Mouse (Mus musculus) thymus, adult 2 months (tissue): ENCODE data around the gene Sertad4. TPM values are rescaled to one million over a fixed set of nuclear protein-coding genes. Genes with fewer than 3 reads are reported as not detected.

Experiments
- DNase-seq: peaks from one replicate; pipeline ENCODE4 v3.0.0; 2021
- H3K27ac ChIP-seq: fragments of 200-500 bp; 2 replicates; pipeline ENCODE4 v1.5.1; 2012; ENCODE audit warnings: low read length, control low read depth; ENCODE audit not compliant: control insufficient read depth, insufficient read depth
- H3K27me3 ChIP-seq: fragments of 200-500 bp; 2 replicates; pipeline ENCODE4 v1.6.1; 2012; ENCODE audit warnings: mild to moderate bottlenecking, low read length, moderate library complexity, mixed read lengths; ENCODE audit not compliant: control insufficient read depth, insufficient read depth
- H3K36me3 ChIP-seq: fragments of 200-500 bp; 2 replicates; pipeline ENCODE4 v1.6.1; 2012; ENCODE audit warnings: mild to moderate bottlenecking, low read length, moderate library complexity; ENCODE audit not compliant: control insufficient read depth, insufficient read depth
- H3K4me1 ChIP-seq: fragments of 200-500 bp; replicated peaks from 2 replicates; pipeline ENCODE4 v1.6.1; 2012; ENCODE audit warnings: low read length; ENCODE audit not compliant: control insufficient read depth, insufficient read depth
- H3K4me3 ChIP-seq: fragments of 200-500 bp; 2 replicates; pipeline ENCODE4 v1.5.1; 2012; ENCODE audit warnings: mild to moderate bottlenecking, low read length, control low read depth, moderate library complexity; ENCODE audit not compliant: control insufficient read depth, insufficient read depth
- CTCF ChIP-seq: fragments of 200-500 bp; IDR thresholded peaks from 2 replicates; pipeline ENCODE4 v1.5.1; 2012; ENCODE audit warnings: mild to moderate bottlenecking, control low read depth, low read length, moderate library complexity, borderline replicate concordance; ENCODE audit not compliant: control insufficient read depth, poor library complexity, insufficient read depth; ENCODE audit errors: extremely low read depth
- POLR2A ChIP-seq: fragments of 200-500 bp; IDR thresholded peaks from 2 replicates; pipeline ENCODE4 v1.6.1; 2012; ENCODE audit warnings: mild to moderate bottlenecking, low read length, control low read depth, moderate library complexity; ENCODE audit not compliant: control insufficient read depth, poor library complexity, insufficient read depth; ENCODE audit errors: extremely low read depth
- WGBS: fragments of 180-500 bp; shearing (Covaris S2); methylation state at CpG from one replicate; pipeline ENCODE4 v1.1.7; 2018; 5-methylcytosine and 5-hydroxymethylcytosine counted together
- polyA plus RNA-seq: library from polyadenylated mRNA; depleted of rRNA; stranded (reverse); fragments of >200 nt; gene quantifications from 2 replicates; pipeline ENCODE4 v1.2.3, GENCODE M21; 2012

The Sertad4 gene
- polyA plus RNA-seq, 1 experiment: 2.3 TPM

- TF ChIP-seq POLR2A (no peak), CTCF (no peak)
- DNase-seq: no peak
- WGBS: 88% methylated on average over 3 of the region's 3 CpGs
- Histone ChIP-seq H3K4me3 (no peak overlapping the region), H3K4me1 (no peaks in the 10 kb centered on the region), H3K36me3 (no peaks in the 10 kb centered on the region), H3K27ac (no peak overlapping the region), H3K27me3 (no peaks in the 10 kb centered on the region)
These were observed 40.9 kb downstream of the Sertad4 start for GRCm38 (mm10) chr1:192814700-192815099.

- H3K4me1 ChIP-seq: 0 out of 2 replicates have a peak, but pooled peaks cover 4% of the 10 kb centered on the region
- no peak overlapping the region for H3K27ac ChIP-seq
- H3K36me3 ChIP-seq: no peaks in the 10 kb centered on the region
- DNase-seq: no peak
- H3K4me3 ChIP-seq: no peak overlapping the region
- TF ChIP-seq POLR2A (no peak), CTCF (no peak)
- H3K27me3 ChIP-seq: no peaks in the 10 kb centered on the region
- WGBS: 95% methylated on average over 9 of the region's 9 CpGs
These were observed 42.8 kb downstream of the Sertad4 start for GRCm38 (mm10) chr1:192812758-192813157.

DNA sequence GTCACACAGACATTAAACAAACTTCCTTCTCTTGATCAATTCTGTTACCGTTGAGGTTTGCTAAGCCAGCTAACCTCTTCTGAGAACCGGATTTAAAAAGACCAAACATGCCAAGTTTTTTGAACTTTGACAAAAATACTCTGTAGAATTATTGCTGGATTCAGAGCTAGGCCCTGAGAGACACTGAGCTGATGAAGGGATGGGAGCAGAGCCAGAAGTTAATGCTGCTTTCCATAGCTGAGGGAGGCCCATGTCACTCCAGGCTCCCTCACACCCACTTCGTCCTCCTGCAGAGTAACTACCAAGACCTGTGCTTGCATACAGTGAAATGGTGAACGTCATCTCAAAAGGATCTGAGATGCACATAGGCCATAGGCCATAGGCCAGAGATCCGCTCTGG, 43.3 kb downstream of the Sertad4 start:
- H3K4me1 ChIP-seq: 0 out of 2 replicates have a peak, but pooled peaks cover 4% of the 10 kb centered on the region
- H3K36me3 ChIP-seq: no peaks in the 10 kb centered on the region
- H3K27ac ChIP-seq: no peak overlapping the region
- DNase-seq: no peak
- WGBS: 96% methylated on average over 5 of the region's 5 CpGs
- TF ChIP-seq POLR2A (no peak), CTCF (no peak)
- H3K27me3 ChIP-seq: no peaks in the 10 kb centered on the region
- no peak overlapping the region for H3K4me3 ChIP-seq

- no peak overlapping the region for H3K27ac ChIP-seq
- DNase-seq: no peak
- no peaks in the 10 kb centered on the region for H3K36me3 ChIP-seq
- WGBS: 87% methylated on average over 10 of the region's 10 CpGs
- no peak overlapping the region for H3K4me3 ChIP-seq
- no peaks in the 10 kb centered on the region for H3K27me3 ChIP-seq
- H3K4me1 ChIP-seq: 0 out of 2 replicates have a peak, but pooled peaks cover 4% of the 10 kb centered on the region
- TF ChIP-seq POLR2A (no peak), CTCF (no peak)
These were observed 49.1 kb downstream of the Sertad4 start for GRCm38 (mm10) chr1:192806168-192807157.

GRCm38 (mm10) chr1:192800338-192800737, 55.2 kb downstream of the Sertad4 start:
- WGBS: 96% methylated on average over 8 of the region's 8 CpGs
- no peak overlapping the region for H3K27ac ChIP-seq
- no peak for DNase-seq
- peaks cover 18% of the 10 kb centered on the region for H3K4me1 ChIP-seq
- H3K36me3 ChIP-seq: no peaks in the 10 kb centered on the region
- TF ChIP-seq CTCF (no peak), POLR2A (no peak)
- no peak overlapping the region for H3K4me3 ChIP-seq
- H3K27me3 ChIP-seq: no peaks in the 10 kb centered on the region

GRCm38 (mm10) chr1:192799165-192799991, 56.2 kb downstream of the Sertad4 start:
- peak; percentile 27 for DNase-seq
- TF ChIP-seq POLR2A: no peak
- TF ChIP-seq CTCF: no peak
- H3K27me3 ChIP-seq: no peaks in the 10 kb centered on the region
- H3K36me3 ChIP-seq: no peaks in the 10 kb centered on the region
- WGBS: 62% methylated on average over 10 of the region's 10 CpGs
- H3K27ac ChIP-seq: no peak overlapping the region
- peaks cover 18% of the 10 kb centered on the region for H3K4me1 ChIP-seq
- H3K4me3 ChIP-seq: no peak overlapping the region
